Mouse (Mus musculus) bone marrow macrophage, adult 2 months (primary cell): ENCODE results near the gene Agrp.

Source experiments
- CTCF ChIP-seq: IDR thresholded peaks from 2 replicates; pipeline ENCODE4 v1.5.1; 2012; ENCODE audit warnings: low read depth, mild to moderate bottlenecking, low read length, moderate library complexity
- POLR2A ChIP-seq: IDR thresholded peaks from 2 replicates; pipeline ENCODE4 v1.6.1; 2012; ENCODE audit warnings: mild to moderate bottlenecking, low read depth, low read length, borderline replicate concordance

- TF ChIP-seq CTCF (no peak), POLR2A (no peak)
These were observed 90.5 kb downstream of the Agrp start for GRCm38 (mm10) chr8:105546384-105547350.
